Mouse (Mus musculus): ENCODE results near the gene Upk3b. TPM values are rescaled to one million over a fixed set of nuclear protein-coding genes. Genes with fewer than 3 reads are reported as not detected.
"Not testable (repeated sequence)": the region's sequence is repeated elsewhere in the genome, so short reads cannot be mapped to it uniquely, and the experiment has no call there.

Gene Upk3b
- polyA plus RNA-seq, 1 experiment from 2014 or later: not detected

DNA sequence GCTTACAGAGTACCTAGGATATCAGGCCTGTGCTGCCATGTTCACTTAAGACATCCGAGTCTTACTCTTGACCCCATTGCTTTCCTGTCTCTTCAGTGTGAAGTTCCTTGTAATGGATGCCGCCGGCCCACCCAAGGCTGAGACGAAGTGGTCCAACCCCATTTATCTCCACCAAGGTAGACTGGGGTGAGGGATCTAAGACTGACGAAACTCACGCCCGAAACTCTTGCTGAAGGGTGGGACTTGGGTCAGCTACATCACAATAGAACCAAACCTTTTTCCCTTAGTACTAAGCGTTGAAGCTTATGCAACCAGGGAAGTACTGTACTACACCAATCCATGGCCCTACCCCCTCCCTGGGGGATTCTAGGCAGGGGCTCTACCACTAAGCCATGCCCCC, 3.4 kb downstream of the Upk3b start:
- Histone ChIP-seq H3K4me3 (ENCODE audit: low read depth, low read length) (no peak overlapping the region), H3K9ac (ENCODE audit: low read length) (no peak overlapping the region), H3K27me3 (ENCODE audit: control insufficient read depth, insufficient read depth, low read length) (no peaks in the 10 kb centered on the region), H3K4me1 (replicated peaks; ENCODE audit: control insufficient read depth, insufficient read depth, low read length) (no peaks in the 10 kb centered on the region), H3K4me2 (ENCODE audit: low read depth, low read length, severe bottlenecking) (no peak overlapping the region), H3K27ac (ENCODE audit: low read depth, low read length) (no peak overlapping the region), H3K9me3 (ENCODE audit: control insufficient read depth, low read length) (no peaks in the 10 kb centered on the region), H3K36me3 (ENCODE audit: control insufficient read depth, insufficient read depth, low read length) (no peaks in the 10 kb centered on the region)
- ATAC-seq (replicated peaks; ENCODE audit: low FRiP score) (no peak), DNase-seq (ENCODE audit: low spot score) (no peak)
- 94% methylated on average over 8 of the region's 8 CpGs for WGBS

DNA sequence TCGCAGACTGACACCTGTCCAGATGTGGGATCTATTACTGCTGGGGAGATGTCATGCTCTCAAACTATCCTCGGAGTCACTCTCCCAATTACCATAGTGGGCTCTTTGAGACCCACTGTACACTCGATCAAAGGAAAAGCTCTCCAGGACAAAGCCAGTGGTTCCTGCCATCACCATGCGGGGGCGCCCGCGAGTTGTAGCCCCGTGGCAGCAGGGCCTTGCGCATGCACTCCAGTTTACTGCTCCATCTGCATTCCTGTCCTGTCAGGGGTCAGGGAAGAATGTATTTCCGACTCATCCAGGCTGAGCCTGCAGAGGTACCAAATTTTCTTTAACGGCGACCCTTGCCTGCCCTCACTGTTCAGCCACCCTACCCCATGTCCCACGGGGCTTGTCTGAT, 6.6 kb downstream of the Upk3b start:
- ATAC-seq (replicated peaks; ENCODE audit: low FRiP score) (no peak), DNase-seq (ENCODE audit: low spot score) (no peak)
- Histone ChIP-seq H3K27ac (ENCODE audit: low read depth, low read length) (no peak overlapping the region), H3K4me1 (replicated peaks; ENCODE audit: control insufficient read depth, insufficient read depth, low read length) (no peaks in the 10 kb centered on the region), H3K9ac (ENCODE audit: low read length) (no peak overlapping the region), H3K27me3 (ENCODE audit: control insufficient read depth, insufficient read depth, low read length) (no peaks in the 10 kb centered on the region), H3K36me3 (ENCODE audit: control insufficient read depth, insufficient read depth, low read length) (no peaks in the 10 kb centered on the region), H3K4me2 (ENCODE audit: low read depth, low read length, severe bottlenecking) (no peak overlapping the region), H3K9me3 (ENCODE audit: control insufficient read depth, low read length) (no peaks in the 10 kb centered on the region), H3K4me3 (ENCODE audit: low read depth, low read length) (no peak overlapping the region)
- WGBS: 68% methylated on average over 13 of the region's 13 CpGs

DNA sequence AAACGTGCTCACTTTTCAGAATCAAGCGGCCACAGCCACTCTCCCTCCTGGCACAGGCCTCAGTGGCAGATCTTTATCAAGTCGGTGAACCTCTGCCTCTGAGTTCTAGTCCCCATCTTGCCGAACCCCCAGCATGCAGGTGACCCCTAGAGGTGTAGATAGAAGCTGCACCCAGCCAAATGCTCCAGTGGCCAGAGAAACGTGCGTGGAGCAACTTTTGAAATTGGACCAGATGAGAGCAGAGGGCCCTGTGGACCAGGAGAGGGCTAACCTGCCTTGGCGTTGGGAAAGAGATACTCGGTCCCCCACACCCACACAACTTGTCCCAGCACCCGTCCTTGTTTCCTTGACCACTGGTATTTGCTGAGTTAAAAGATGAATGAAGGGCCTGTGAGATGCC, 7.1 kb downstream of the Upk3b start:
- Histone ChIP-seq H3K4me3 (ENCODE audit: low read depth, low read length) (no peak overlapping the region), H3K4me2 (ENCODE audit: low read depth, low read length, severe bottlenecking) (no peak overlapping the region), H3K9me3 (ENCODE audit: control insufficient read depth, low read length) (no peaks in the 10 kb centered on the region), H3K9ac (ENCODE audit: low read length) (no peak overlapping the region), H3K27ac (ENCODE audit: low read depth, low read length) (no peak overlapping the region), H3K36me3 (ENCODE audit: control insufficient read depth, insufficient read depth, low read length) (no peaks in the 10 kb centered on the region), H3K27me3 (ENCODE audit: control insufficient read depth, insufficient read depth, low read length) (no peaks in the 10 kb centered on the region), H3K4me1 (replicated peaks; ENCODE audit: control insufficient read depth, insufficient read depth, low read length) (no peaks in the 10 kb centered on the region)
- 44% methylated on average over 9 of the region's 9 CpGs for WGBS
- DNase-seq (ENCODE audit: low spot score): no peak
- no peak for ATAC-seq (replicated peaks; ENCODE audit: low FRiP score)

DNA sequence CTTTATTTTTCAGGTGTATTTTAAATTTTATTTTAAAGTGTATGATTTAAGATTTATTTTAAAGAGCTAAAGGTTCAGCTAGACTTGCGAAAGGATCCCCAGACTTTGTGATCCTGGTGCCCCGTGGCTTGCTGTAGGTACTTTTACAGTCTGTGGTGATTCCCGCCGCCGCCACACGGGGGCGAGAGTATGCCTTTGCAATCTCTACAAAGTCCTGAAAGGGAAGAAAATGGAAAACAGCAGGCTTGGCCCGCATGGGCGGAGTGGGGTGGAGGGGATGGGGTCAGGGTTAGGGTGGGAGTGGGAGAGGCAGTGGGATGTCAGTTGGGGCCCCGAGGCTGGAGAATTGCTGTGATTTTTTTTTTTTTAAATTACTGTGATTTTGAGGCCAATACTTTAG, 7.7 kb downstream of the Upk3b start:
- Histone ChIP-seq H3K4me1 (replicated peaks; ENCODE audit: control insufficient read depth, insufficient read depth, low read length) (no peaks in the 10 kb centered on the region), H3K27ac (ENCODE audit: low read depth, low read length) (no peak overlapping the region), H3K4me2 (ENCODE audit: low read depth, low read length, severe bottlenecking) (no peak overlapping the region), H3K36me3 (ENCODE audit: control insufficient read depth, insufficient read depth, low read length) (no peaks in the 10 kb centered on the region), H3K9ac (ENCODE audit: low read length) (peak overlapping the region; percentile 6; the same call in 1 of the 2 replicates), H3K9me3 (ENCODE audit: control insufficient read depth, low read length) (no peaks in the 10 kb centered on the region), H3K4me3 (ENCODE audit: low read depth, low read length) (no peak overlapping the region), H3K27me3 (ENCODE audit: control insufficient read depth, insufficient read depth, low read length) (no peaks in the 10 kb centered on the region)
- WGBS: 3% methylated on average over 10 of the region's 10 CpGs
- peak; percentile 55 for ATAC-seq (replicated peaks; ENCODE audit: low FRiP score)
- DNase-seq (ENCODE audit: low spot score): peak; percentile 94

DNA sequence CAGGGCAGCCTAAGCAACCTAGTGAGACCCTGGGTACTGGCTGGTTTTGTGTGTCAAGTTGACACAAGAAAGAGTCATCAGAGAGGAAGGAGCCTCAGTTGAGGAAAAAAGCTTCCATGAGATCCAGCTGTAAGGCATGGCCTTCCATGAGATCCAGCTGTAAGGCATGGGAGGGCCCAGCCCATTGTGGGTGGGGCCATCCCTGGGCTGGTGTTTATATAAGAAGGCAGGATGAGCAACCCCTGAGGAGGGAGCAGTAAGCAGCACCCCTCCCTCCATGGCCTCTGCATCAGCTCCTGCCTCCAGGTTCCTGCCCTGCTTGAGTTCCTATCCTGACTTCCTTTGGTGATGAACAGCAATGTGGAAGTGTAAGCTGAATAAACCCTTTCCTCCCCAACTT, 10.2 kb downstream of the Upk3b start:
- not testable (repeated sequence) for H3K36me3 ChIP-seq (ENCODE audit: control insufficient read depth, insufficient read depth, low read length); ATAC-seq (replicated peaks; ENCODE audit: low FRiP score); H3K27ac ChIP-seq (ENCODE audit: low read depth, low read length); H3K4me1 ChIP-seq (replicated peaks; ENCODE audit: control insufficient read depth, insufficient read depth, low read length); H3K4me2 ChIP-seq (ENCODE audit: low read depth, low read length, severe bottlenecking); H3K27me3 ChIP-seq (ENCODE audit: control insufficient read depth, insufficient read depth, low read length); H3K9ac ChIP-seq (ENCODE audit: low read length); DNase-seq (ENCODE audit: low spot score); H3K9me3 ChIP-seq (ENCODE audit: control insufficient read depth, low read length); H3K4me3 ChIP-seq (ENCODE audit: low read depth, low read length)

DNA sequence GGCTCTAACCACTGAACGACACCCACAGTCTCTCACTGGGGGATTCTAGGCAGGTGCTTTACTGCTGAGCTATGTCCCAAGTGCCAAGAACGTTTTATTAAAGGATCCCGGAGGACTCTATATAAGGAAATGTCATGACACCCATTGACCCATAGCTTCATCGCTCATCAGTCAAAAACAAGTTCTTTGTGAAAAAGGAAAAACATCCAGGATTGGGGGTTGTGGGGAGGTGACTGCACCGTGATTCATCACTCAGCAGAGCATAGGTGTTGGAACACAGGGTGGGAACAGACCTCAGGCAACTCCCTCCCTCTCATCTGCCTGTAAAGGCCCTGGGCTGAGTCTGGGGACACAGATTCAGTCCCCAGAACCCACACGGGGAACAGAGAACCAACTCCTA, 11.6 kb downstream of the Upk3b start:
- Histone ChIP-seq H3K27ac (ENCODE audit: low read depth, low read length) (no peak overlapping the region), H3K4me3 (ENCODE audit: low read depth, low read length) (no peak overlapping the region)

DNA sequence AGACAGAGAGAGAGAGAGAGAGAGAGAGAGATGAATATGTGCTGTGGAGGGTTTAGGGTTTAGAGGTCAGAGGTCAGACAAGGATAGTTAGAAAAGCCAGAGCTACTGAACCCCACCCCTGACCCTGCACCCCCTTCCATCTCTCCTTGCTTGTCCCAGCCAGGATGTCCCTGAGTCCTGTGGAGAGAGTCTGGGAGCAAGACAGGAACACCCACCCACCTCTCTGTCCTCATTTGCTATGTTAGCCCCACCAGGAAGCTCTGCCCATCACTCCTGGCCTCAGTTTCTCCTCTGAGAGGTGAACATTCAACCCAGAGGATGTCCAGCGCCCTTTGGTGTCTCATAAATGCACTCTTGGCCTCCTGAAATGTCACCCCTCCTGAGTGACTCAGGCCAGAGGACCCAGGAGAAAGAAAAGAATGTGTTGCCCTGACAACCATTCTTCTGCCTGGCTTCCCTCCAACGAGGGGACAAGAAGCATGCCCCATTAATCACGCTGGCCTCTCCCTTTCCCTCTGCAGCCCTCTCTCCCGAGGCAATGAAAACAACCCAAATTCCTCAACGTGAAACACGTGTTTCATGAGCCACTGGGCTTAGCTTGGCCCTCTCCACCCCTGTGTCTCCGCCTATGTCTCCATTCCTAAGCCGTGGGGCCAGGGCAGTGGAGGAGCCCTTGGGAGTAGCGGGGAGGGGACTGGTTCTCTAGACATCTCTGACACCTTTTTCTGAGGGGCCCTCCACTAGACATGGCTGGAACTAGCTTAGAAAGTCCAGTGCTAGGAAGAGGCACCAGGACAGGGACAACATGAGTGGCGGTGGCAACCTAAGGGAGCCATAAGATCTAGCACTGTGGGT, 13.2 kb downstream of the Upk3b start:
- Histone ChIP-seq H3K9ac (ENCODE audit: low read length) (peak overlapping the region; percentile 23; the same call in 1 of the 2 replicates), H3K27me3 (ENCODE audit: control insufficient read depth, insufficient read depth, low read length) (no peaks in the 10 kb centered on the region), H3K4me3 (ENCODE audit: low read depth, low read length) (no peak overlapping the region), H3K36me3 (ENCODE audit: control insufficient read depth, insufficient read depth, low read length) (no peaks in the 10 kb centered on the region), H3K4me1 (replicated peaks; ENCODE audit: control insufficient read depth, insufficient read depth, low read length) (peaks cover 10% of the 10 kb centered on the region; the same call in 1 of the 2 replicates), H3K4me2 (ENCODE audit: low read depth, low read length, severe bottlenecking) (no peak overlapping the region), H3K27ac (ENCODE audit: low read depth, low read length) (peak overlapping the region; percentile 72), H3K9me3 (ENCODE audit: control insufficient read depth, low read length) (no peaks in the 10 kb centered on the region)
- WGBS: 6% methylated on average over 10 of the region's 10 CpGs
- DNase-seq (ENCODE audit: low spot score): peak; percentile 80
- peak; percentile 85 for ATAC-seq (replicated peaks; ENCODE audit: low FRiP score)

More for the DNA sequence above, 11.6 kb downstream of the Upk3b start:
- H3K9me3 ChIP-seq (ENCODE audit: control insufficient read depth, low read length): no peaks in the 10 kb centered on the region
- peaks cover 10% of the 10 kb centered on the region; the same call in 1 of the 2 replicates for H3K4me1 ChIP-seq (replicated peaks; ENCODE audit: control insufficient read depth, insufficient read depth, low read length)
- H3K4me2 ChIP-seq (ENCODE audit: low read depth, low read length, severe bottlenecking): no peak overlapping the region
- WGBS: 76% methylated on average over 6 of the region's 6 CpGs
- ATAC-seq (replicated peaks; ENCODE audit: low FRiP score) (no peak), DNase-seq (ENCODE audit: low spot score) (no peak)
- H3K9ac ChIP-seq (ENCODE audit: low read length): no peak overlapping the region
- H3K27me3 ChIP-seq (ENCODE audit: control insufficient read depth, insufficient read depth, low read length): no peaks in the 10 kb centered on the region
- H3K36me3 ChIP-seq (ENCODE audit: control insufficient read depth, insufficient read depth, low read length): no peaks in the 10 kb centered on the region

DNA sequence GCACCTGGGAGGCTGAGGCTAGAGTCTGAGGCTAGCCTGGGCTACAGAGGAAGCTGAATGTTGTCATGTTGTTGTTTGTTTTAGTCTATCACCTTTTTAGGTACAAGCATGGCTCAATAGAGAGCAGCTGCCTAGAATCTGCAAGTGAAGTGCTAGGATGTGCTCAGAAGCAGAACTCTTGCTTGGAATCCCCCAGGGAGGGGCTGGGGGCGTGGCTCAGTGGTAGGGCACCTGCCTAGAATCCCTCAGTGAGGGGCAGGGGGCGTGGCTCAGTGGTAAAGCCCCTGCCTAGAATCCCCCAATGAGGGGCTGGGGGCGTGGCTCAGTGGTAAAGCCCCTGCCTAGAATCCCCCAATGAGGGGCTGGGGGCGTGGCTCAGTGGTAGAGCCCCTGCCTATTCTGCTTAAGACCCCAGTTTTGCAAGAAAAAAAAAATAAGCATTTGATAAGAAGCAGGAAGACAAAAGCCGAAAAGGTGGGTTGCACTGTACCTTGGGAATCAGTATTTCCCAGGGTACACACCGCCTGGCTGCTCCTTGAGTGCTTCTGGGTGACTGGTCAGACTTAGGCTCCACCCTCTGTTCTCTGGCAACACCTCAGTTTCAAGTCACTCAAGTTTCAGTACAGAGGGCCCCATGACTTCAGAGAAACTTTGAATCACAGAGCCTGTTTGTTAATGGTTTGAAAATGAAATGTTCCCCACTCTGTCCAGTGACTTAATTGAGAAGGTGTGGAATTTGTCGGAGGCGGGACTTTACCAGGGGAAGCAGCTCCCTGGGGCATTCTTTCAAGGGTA, 14.8 kb downstream of the Upk3b start:
- WGBS: 84% methylated on average over 8 of the region's 8 CpGs
- DNase-seq (ENCODE audit: low spot score) (no peak), ATAC-seq (replicated peaks; ENCODE audit: low FRiP score) (no peak)
- Histone ChIP-seq H3K36me3 (ENCODE audit: control insufficient read depth, insufficient read depth, low read length) (no peaks in the 10 kb centered on the region), H3K4me2 (ENCODE audit: low read depth, low read length, severe bottlenecking) (no peak overlapping the region), H3K9me3 (ENCODE audit: control insufficient read depth, low read length) (no peaks in the 10 kb centered on the region), H3K9ac (ENCODE audit: low read length) (no peak overlapping the region), H3K4me1 (replicated peaks; ENCODE audit: control insufficient read depth, insufficient read depth, low read length) (peaks cover 10% of the 10 kb centered on the region; the same call in 1 of the 2 replicates), H3K4me3 (ENCODE audit: low read depth, low read length) (no peak overlapping the region), H3K27ac (ENCODE audit: low read depth, low read length) (no peak overlapping the region), H3K27me3 (ENCODE audit: control insufficient read depth, insufficient read depth, low read length) (no peaks in the 10 kb centered on the region)

All from forebrain, embryonic 11.5 days (tissue).